Mouse (Mus musculus) kidney, adult 8-10 months (tissue): ENCODE data around the gene Cd300lf.

Experiments used
- DNase-seq, 2 experiments: peaks; one replicate each; pipeline ENCODE4 v3.0.0; 2022

The Cd300lf gene

DNA sequence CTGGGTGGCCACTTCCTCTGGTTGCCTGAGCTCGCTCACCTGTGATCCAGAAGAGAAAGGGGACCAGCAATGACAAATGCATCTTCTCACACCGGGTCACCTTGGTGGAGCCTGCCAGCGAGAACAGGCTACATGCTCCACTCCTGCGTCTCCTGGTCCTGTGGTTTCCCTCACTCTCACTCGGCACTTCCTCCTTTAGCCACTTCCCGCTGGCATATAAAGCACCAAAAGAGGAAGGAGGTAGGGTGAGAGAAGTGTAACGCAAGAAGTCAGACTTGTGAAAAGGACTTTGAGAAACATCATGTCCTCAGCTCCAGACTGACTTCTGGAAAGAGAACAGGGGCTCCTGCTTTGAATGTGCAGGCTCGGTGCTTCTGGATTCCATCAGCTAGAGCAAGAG, at the start of gene Cd300lf:
Gene Cd300lf, minus strand, starts transcription at position 193 of the 400 bp plus-strand sequence.
- no peak for DNase-seq

- peak; percentile 72 to 87 for DNase-seq
Measured at GRCm38 (mm10) chr11:115181913-115182638, 48.3 kb upstream of the Cd300lf start.

- peak; percentile 77 to 82 for DNase-seq
Measured at GRCm38 (mm10) chr11:115179881-115180280, 46.1 kb upstream of the Cd300lf start.

DNA sequence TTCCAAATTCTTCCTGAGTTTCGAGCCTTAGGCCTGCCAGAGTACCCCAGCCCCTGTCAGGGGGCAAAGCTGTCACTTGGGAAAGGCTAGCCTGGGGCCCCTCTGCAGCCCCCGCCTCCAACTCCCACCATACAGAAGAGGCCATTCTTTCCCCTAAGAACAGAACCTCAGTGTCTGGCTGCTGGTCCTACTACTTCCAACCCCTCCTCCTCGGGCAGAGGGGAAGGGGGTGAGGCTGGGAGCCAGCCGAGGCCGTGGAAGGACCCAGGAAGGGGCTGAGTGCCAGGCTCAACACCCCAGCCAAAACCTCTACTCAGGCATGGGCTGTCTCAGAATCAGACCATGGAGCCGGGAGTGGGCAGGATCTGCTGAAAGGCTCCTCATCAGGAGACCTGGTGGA, 45.4 kb upstream of the Cd300lf start:
- DNase-seq, result no peak

DNA sequence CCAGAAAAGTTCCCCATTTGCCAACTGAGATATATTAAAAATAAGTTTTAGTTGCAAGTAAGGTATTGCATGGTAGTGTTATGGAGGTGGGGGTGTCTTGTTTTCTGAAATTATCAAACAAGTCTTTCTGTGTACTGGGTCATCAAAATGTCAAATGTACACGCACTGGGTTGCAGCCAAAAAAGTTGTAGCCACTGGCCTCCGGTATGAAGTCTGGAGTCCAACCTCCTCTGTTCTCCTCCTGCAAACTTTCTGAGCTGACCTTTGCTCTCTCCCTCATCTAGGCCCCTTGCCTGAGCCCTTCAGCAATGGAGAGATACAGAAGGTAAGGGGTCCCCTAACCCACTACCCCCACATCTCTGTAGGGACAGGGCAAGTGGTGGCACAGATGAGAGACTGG, 45.0 kb upstream of the Cd300lf start:
- DNase-seq, result peak; percentile 81 to 83

GRCm38 (mm10) chr11:115177559-115178195, 43.9 kb upstream of the Cd300lf start:
- DNase-seq, result peak; percentile 84 to 86

DNA sequence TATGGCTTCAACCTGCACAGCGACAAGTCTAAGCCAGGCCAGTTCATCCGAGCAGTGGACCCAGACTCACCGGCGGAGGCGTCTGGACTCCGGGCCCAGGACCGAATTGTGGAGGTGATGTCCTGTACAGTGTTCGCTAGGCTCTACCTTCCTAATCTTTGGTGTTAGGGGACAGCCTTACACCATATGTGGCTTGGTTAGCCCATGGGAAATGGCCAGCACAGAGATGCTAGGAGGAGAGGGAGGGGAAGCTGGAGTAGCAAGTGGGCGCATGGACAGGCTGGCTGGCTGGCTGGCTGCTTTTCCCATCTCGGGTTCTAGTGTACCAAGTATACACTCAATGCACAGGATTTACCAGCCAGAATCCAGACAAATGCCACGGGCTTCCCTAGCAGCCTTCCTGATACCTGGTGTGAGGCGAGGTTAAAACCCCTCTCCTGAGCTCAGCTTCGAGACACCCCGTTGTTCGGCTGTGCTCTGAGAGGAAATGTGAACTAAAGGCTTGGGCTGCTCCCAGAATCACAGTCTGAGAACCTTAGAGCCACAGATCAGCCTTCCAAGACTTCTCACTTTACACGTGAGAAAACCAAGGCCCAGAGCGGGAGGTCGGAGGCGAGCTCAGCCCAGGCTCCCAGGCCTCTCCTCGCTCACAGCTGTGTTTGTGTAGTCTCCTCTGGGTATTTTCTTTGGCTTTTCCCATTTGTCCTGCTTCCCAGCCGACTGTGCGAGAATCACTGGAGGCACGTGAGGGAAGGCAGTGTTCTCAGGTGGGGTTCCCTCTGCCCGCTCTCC, 42.8 kb upstream of the Cd300lf start:
- no peak for DNase-seq

- DNase-seq, result peak in 1 of 2 experiments; percentile 55
Measured at GRCm38 (mm10) chr11:115173549-115174339, 40.0 kb upstream of the Cd300lf start.

DNA sequence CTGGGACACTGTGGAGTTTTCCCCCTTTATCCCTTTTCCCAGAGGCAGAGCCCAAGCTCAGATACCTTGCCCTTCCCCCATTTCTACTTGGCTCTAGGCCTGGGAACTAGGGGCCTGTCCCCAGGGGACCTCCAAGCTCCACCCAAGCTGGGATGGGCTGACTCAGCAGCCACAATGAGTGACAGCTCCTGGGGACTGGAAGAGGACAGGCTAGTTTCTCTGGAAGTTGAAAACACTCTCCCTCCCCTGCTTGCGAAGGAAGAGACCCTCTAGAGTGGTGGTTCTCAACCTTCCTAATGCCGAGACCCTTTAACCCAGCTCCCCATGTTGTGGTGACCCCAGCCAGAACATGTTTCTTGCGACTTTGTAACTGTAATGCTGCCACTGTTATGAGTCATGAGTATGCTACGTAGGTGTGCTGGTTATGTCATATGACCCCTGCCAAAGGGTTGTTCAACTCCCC, 39.1 kb upstream of the Cd300lf start:
- peak; percentile 78 to 82 for DNase-seq

GRCm38 (mm10) chr11:115171125-115171524, 37.3 kb upstream of the Cd300lf start:
- DNase-seq, result peak; percentile 81 to 83

- no peak for DNase-seq
Measured at GRCm38 (mm10) chr11:115169430-115169829, 35.6 kb upstream of the Cd300lf start.

GRCm38 (mm10) chr11:115167631-115168249, 33.9 kb upstream of the Cd300lf start:
- DNase-seq, result no peak

DNA sequence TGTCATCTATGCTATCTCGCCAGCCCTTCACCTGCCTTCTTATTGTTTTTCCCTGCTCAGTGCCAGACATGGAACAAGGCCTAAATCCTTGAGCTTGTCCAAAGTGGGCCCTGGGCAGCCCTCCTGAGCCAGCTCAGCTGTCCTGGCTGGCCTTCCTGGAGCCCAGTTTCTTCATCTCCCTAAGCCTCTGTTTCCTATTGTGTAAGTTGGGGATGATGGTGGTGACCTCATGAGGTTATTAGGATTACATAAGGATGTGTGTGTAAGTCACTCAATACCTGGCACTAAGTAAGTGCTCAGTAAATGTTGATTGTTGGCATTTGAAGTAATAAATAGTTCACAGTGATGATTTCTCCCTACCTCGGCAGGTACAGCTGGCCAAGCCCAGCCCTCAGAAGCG, 33.0 kb upstream of the Cd300lf start:
- DNase-seq, result no peak

- DNase-seq, result peak; percentile 91 to 93
Measured at GRCm38 (mm10) chr11:115164976-115165374, 31.2 kb upstream of the Cd300lf start.

DNA sequence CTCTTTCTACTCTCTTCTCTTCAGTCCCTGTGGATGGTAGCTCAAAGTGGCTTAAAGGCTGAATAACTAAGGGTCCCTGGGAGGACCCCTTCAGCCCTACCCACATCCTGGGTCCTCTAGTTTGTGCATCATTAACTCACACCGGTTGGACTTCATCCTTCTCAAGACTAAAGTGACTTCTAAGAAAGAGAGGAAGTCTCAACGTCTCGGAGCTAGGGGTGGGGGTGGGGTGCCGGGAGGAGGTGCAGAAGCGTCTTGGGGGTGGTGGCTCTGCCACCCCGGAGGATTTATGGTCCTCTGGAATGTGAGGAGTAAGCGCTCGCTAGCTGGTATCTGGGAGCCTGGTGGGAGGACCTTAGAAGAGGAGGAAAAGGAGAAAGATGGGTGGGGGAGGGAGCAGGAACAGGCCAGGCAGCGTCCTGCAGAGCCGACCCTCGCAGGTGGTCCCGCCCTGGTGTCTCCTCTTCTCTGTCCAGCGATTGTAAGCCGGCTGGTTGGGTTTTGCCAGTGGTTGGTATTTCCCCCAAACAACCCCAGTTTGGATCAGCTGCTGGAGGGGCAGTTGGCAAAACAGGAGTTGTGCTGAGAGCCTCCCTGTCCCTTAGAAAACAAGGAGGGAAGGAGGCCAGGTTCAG, 30.7 kb upstream of the Cd300lf start:
- peak; percentile 62 to 79 for DNase-seq

DNA sequence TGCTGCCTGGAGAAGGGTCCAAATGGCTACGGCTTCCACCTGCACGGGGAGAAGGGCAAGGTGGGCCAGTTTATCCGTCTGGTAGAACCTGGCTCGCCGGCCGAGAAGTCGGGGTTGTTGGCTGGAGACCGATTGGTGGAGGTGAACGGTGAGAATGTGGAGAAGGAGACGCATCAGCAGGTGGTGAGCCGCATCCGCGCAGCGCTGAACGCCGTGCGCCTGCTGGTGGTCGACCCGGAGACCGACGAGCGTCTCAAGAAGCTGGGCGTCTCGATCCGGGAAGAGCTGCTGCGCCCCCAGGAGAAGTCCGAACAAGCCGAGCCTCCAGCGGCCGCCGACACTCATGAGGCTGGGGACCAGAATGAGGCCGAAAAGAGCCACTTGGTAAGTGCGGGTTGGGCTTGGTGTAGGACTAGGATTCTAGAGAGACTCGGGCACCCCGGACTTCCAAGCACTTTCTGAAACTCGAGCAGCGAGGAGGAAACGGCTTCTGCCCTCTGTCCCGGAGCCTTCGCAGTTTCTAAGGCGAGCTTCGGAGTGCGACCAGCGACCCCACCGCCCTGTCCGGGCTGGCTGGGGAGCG, 29.9 kb upstream of the Cd300lf start:
- DNase-seq, result peak in 1 of 2 experiments; percentile 34

- peak; percentile 99 for DNase-seq
Measured at GRCm38 (mm10) chr11:115162832-115163480, 29.2 kb upstream of the Cd300lf start, which contains the start of gene Slc9a3r1. Gene Slc9a3r1, plus strand, starts transcription at chr11:115163341.

DNA sequence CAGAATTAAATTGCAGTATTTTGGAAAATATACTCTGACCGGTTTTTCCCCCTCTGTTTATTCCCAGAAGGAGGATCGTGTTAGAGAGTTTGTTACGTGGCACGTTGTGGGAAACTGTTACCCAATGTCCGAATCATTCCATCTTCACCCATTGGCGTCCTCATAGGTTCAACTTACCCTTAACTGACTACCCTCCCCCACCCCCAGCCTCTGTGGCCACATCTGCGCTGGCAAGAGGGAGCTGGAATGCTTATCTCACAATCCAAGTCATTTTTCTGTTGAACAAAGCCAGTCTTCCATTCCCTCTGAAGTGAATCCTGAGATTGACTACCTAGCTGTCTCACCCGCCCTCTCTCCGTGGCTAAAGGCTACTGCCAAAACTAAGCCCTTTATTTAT, 28.4 kb upstream of the Cd300lf start:
- DNase-seq, result no peak

DNA sequence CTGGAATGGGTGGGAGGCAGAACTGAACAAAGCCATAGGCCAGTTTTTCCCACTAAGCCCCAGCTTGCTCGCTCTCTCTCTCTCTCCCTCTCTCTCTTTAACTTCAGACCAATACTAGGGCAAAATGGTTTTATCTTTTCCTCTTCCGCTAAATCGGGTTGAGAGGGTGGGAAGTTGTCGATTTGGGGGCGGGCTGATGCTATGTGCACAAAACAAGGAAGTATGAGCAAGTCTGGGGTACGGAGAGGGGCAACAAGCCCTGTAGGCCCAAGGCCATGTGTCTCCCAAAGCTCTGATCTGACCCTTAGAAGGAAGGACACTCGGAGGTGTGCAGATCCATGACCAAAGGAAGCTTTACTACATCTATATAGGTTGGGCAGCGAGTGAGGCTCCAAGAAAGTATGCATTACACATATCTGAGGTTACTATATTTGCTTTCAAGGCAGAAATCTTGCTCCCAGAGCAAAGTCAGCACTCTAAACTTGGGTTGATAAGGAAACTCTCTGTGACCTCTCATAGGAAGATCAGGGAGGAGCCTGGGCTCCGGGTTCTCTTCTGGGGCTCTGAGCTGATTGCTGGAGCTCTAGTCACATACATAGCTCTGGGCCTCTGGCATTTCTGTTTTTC, 27.9 kb upstream of the Cd300lf start:
- DNase-seq, result no peak
